In the genomic region with DNA sequence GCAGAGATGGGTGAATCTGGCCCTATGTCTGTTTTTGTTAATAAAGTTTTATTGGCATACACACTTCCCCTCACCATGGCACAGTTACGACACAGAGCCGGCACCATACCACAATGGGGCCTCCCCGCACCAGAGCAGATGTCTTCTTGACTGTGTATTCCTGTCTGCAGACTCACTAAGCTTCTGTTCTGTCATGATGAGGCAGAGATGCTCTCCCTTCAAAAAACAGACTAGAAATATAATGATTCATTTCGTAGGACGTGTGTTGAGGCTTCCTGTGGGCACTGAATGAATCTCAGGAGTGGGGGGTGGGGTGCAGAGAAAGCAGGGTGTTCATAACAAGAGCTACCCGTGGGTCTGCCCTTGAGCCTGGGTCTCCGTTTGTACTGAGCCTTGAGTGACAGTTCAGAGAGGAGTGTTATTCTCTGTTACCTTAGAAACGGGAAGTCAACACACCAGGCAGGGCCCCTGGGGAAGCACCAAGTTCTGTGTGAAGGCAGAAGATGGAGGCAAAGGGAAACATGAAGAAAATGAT, we compare ENCODE assay signal across 8 mouse cellular contexts. TPM values are rescaled to one million over a fixed set of nuclear protein-coding genes. Genes with fewer than 3 reads are reported as not detected.
A peak's percentile ranks its signal among the peaks of the same experiment; 100 is the strongest.
DNase-seq lines count a peak whose midpoint lies in the region; ATAC-seq lines count a peak whose summit lies in the region.

No protein-coding gene starts in this region.

- intact Hi-C loops in gastrocnemius, postnatal 36 days (cut with DNase I) = no loop called here

- 44% methylated on average over 8 of the region's 8 CpGs for WGBS in midbrain, embryonic 11.5 days

- no peak overlapping the region for H3K9ac ChIP-seq in midbrain, embryonic 11.5 days (ENCODE audit: low read length)

- no peaks in the 10 kb centered on the region for H3K27me3 ChIP-seq in midbrain, embryonic 11.5 days (ENCODE audit: control insufficient read depth, insufficient read depth, low read length)

- peaks cover 7% of the 10 kb centered on the region for H3K4me1 ChIP-seq in midbrain, embryonic 11.5 days (ENCODE audit: control insufficient read depth, insufficient read depth, low read length)

- H3K27ac ChIP-seq in midbrain, embryonic 11.5 days (ENCODE audit: low read depth, low read length) = no peak overlapping the region

- H3K36me3 ChIP-seq in midbrain, embryonic 11.5 days (ENCODE audit: control insufficient read depth, insufficient read depth, low read length) = no peaks in the 10 kb centered on the region

- ATAC-seq in hematopoietic stem cell, adult 5-6 weeks (replicated peaks in 1 of 2; ENCODE audit: insufficient read depth in 1 of 2, low FRiP score in 2 of 2, low TSS enrichment in 1 of 2, low read depth in 1 of 2, poor library complexity in 2 of 2, severe bottlenecking in 2 of 2) = peak; percentile 96 to 98
- peak; percentile 85 for ATAC-seq in midbrain, embryonic 11.5 days (ENCODE audit: low FRiP score)

- DNase-seq in kidney, postnatal 10 days = peak; percentile 25
- DNase-seq in kidney, adult 18-20 months = no peak
- DNase-seq in embryo, embryonic 11 days = peak; percentile 57
- DNase-seq in midbrain, embryonic 11.5 days (ENCODE audit: low spot score, missing footprints) = peak; percentile 87
- DNase-seq in thymus, postnatal 25 days = peak; percentile 47
- DNase-seq in urinary bladder, adult 2 months (ENCODE audit: low spot score) = no peak
- DNase-seq in gastrocnemius, postnatal 36 days = no peak

- no peaks in the 10 kb centered on the region for H3K9me3 ChIP-seq in midbrain, embryonic 11.5 days (ENCODE audit: control insufficient read depth, low read length)

- no peak overlapping the region for H3K4me3 ChIP-seq in midbrain, embryonic 11.5 days (ENCODE audit: low read depth, low read length)

- no peak overlapping the region for H3K4me2 ChIP-seq in midbrain, embryonic 11.5 days

RNA-seq across cellular contexts. Expression of a gene that starts 48.0 kb away (rescaled TPM):
- 11.2 and 15.2 TPM in 2 replicates for total RNA-seq in hematopoietic stem cell, adult 5-6 weeks (2017)
- 0.83 and 1.1 TPM in 2 replicates for polyA plus RNA-seq in midbrain, embryonic 11.5 days (2014; fragmentation: Nextera tagmentation; extraction: Ambion mirVana)
- polyA plus RNA-seq in urinary bladder, adult 2 months (2012; rRNA removed) = 2.3 and 2.5 TPM in 2 replicates
- total RNA-seq in gastrocnemius, postnatal 36 days (2021) = 1 to 10 TPM; 5.0 to 5.5 TPM

Comparison
In these comparisons a context has a peak if more than half of its experiments do, and no peak if none do; other contexts are left out.
1. DNase-seq: peak in kidney, postnatal 10 days (single experiment), embryo, embryonic 11 days (single experiment), midbrain, embryonic 11.5 days (single experiment) and thymus, postnatal 25 days (single experiment); none in kidney, adult 18-20 months (single experiment), urinary bladder, adult 2 months (single experiment) and gastrocnemius, postnatal 36 days (0 of 2).